Mouse (Mus musculus): Measurements from ENCODE around the gene Olfr617. TPM values are rescaled to one million over a fixed set of nuclear protein-coding genes. Genes with fewer than 3 reads are reported as not detected.

The Olfr617 gene
- polyA plus RNA-seq (2012; fragmentation: generic; extraction: Trizol): not detected

GRCm38 (mm10) chr7:103572761-103573160, at the start of gene Olfr617:
TSS of gene Olfr617 (plus strand) at chr7:103573061.

GRCm38 (mm10) chr7:103542617-103543016, 30.2 kb upstream of the Olfr617 start, which contains the start of gene Olfr612:
TSS of gene Olfr612 (minus strand) at chr7:103542717.

GRCm38 (mm10) chr7:103547774-103548173, 25.1 kb upstream of the Olfr617 start, which contains the start of gene Olfr613:
TSS of gene Olfr613 (plus strand) at chr7:103548074.

GRCm38 (mm10) chr7:103555779-103556178, 17.1 kb upstream of the Olfr617 start, which contains the start of gene Olfr615:
TSS of gene Olfr615 (plus strand) at chr7:103556079.

GRCm38 (mm10) chr7:103569043-103569442, 3.8 kb upstream of the Olfr617 start, which contains the start of gene Olfr616:
TSS of gene Olfr616 (minus strand) at chr7:103569143.

GRCm38 (mm10) chr7:103589803-103590202, 16.9 kb downstream of the Olfr617 start, which contains the start of gene Olfr618:
TSS of gene Olfr618 (plus strand) at chr7:103590103.

GRCm38 (mm10) chr7:103600275-103600674, 27.4 kb downstream of the Olfr617 start, which contains the start of gene Olfr619:
TSS of gene Olfr619 (plus strand) at chr7:103600575.

GRCm38 (mm10) chr7:103612434-103612833, 39.6 kb downstream of the Olfr617 start, which contains the start of gene Olfr620:
TSS of gene Olfr620 (minus strand) at chr7:103612534.

Other genes with a start within 250 kb of the Olfr617 start
- gene Olfr598, start 249.5 kb upstream of the Olfr617 start, polyA plus RNA-seq (2012; fragmentation: generic; extraction: Trizol): not detected
- gene Olfr599, start 237.1 kb upstream of the Olfr617 start, polyA plus RNA-seq (2012; fragmentation: generic; extraction: Trizol): not detected
- not detected for gene Olfr600, start 223.4 kb upstream of the Olfr617 start, polyA plus RNA-seq (2012; fragmentation: generic; extraction: Trizol)
- gene Olfr601, start 210.4 kb upstream of the Olfr617 start, polyA plus RNA-seq (2012; fragmentation: generic; extraction: Trizol): not detected
- gene Olfr603, start 186.9 kb upstream of the Olfr617 start, polyA plus RNA-seq (2012; fragmentation: generic; extraction: Trizol): not detected
- gene Usp17lc, start 158.0 kb upstream of the Olfr617 start, polyA plus RNA-seq (2012; fragmentation: generic; extraction: Trizol): not detected
- gene Olfr605, start 127.6 kb upstream of the Olfr617 start, polyA plus RNA-seq (2012; fragmentation: generic; extraction: Trizol): not detected
- gene Olfr606, start 124.0 kb upstream of the Olfr617 start, polyA plus RNA-seq (2012; fragmentation: generic; extraction: Trizol): not detected
- gene Olfr607, start 108.9 kb upstream of the Olfr617 start, polyA plus RNA-seq (2012; fragmentation: generic; extraction: Trizol): not detected
- not detected for gene Olfr608, start 103.2 kb upstream of the Olfr617 start, polyA plus RNA-seq (2012; fragmentation: generic; extraction: Trizol)
- not detected for gene Olfr609, start 75.0 kb upstream of the Olfr617 start, polyA plus RNA-seq (2012; fragmentation: generic; extraction: Trizol)
- not detected for gene Olfr610, start 60.9 kb upstream of the Olfr617 start, polyA plus RNA-seq (2012; fragmentation: generic; extraction: Trizol)
- not detected for gene Olfr611, start 52.2 kb upstream of the Olfr617 start, polyA plus RNA-seq (2012; fragmentation: generic; extraction: Trizol)
- not detected for gene Olfr612, start 30.3 kb upstream of the Olfr617 start, polyA plus RNA-seq (2012; fragmentation: generic; extraction: Trizol)
- not detected for gene Olfr613, start 25.0 kb upstream of the Olfr617 start, polyA plus RNA-seq (2012; fragmentation: generic; extraction: Trizol)
- gene Olfr615, start 17.0 kb upstream of the Olfr617 start, polyA plus RNA-seq (2012; fragmentation: generic; extraction: Trizol): not detected
- not detected for gene Olfr616, start 3.9 kb upstream of the Olfr617 start, polyA plus RNA-seq (2012; fragmentation: generic; extraction: Trizol)
- gene Olfr618, start 17.0 kb downstream of the Olfr617 start, polyA plus RNA-seq (2012; fragmentation: generic; extraction: Trizol): not detected
- gene Olfr619, start 27.5 kb downstream of the Olfr617 start, polyA plus RNA-seq (2012; fragmentation: generic; extraction: Trizol): not detected
- gene Olfr620, start 39.5 kb downstream of the Olfr617 start, polyA plus RNA-seq (2012; fragmentation: generic; extraction: Trizol): not detected
- not detected for gene Olfr622, start 69.6 kb downstream of the Olfr617 start, polyA plus RNA-seq (2012; fragmentation: generic; extraction: Trizol)
- gene Olfr623, start 90.6 kb downstream of the Olfr617 start, polyA plus RNA-seq (2012; fragmentation: generic; extraction: Trizol): not detected
- gene Olfr624, start 98.1 kb downstream of the Olfr617 start, polyA plus RNA-seq (2012; fragmentation: generic; extraction: Trizol): not detected
- not detected for gene Olfr625-ps1, start 109.7 kb downstream of the Olfr617 start, polyA plus RNA-seq (2012; fragmentation: generic; extraction: Trizol)
- not detected for gene Olfr243, start 141.6 kb downstream of the Olfr617 start, polyA plus RNA-seq (2012; fragmentation: generic; extraction: Trizol)
- gene Olfr628, start 157.3 kb downstream of the Olfr617 start, polyA plus RNA-seq (2012; fragmentation: generic; extraction: Trizol): not detected
- not detected for gene Olfr629, start 171.9 kb downstream of the Olfr617 start, polyA plus RNA-seq (2012; fragmentation: generic; extraction: Trizol)
- gene Olfr630, start 184.3 kb downstream of the Olfr617 start, polyA plus RNA-seq (2012; fragmentation: generic; extraction: Trizol): not detected
- not detected for gene Olfr69, start 198.5 kb downstream of the Olfr617 start, polyA plus RNA-seq (2012; fragmentation: generic; extraction: Trizol)
- not detected for gene Olfr68, start 206.6 kb downstream of the Olfr617 start, polyA plus RNA-seq (2012; fragmentation: generic; extraction: Trizol)
- gene Olfr67, start 218.8 kb downstream of the Olfr617 start, polyA plus RNA-seq (2012; fragmentation: generic; extraction: Trizol): not detected
- not detected for gene Hbb-bt, start 240.9 kb downstream of the Olfr617 start, polyA plus RNA-seq (2012; fragmentation: generic; extraction: Trizol)